Mouse (Mus musculus): Measurements from ENCODE around the gene Fnbp1. TPM values are rescaled to one million over a fixed set of nuclear protein-coding genes. Genes with fewer than 3 reads are reported as not detected.

Gene Fnbp1
- polyA plus RNA-seq, 1 experiment from 2014 or later = 33.2 TPM

DNA sequence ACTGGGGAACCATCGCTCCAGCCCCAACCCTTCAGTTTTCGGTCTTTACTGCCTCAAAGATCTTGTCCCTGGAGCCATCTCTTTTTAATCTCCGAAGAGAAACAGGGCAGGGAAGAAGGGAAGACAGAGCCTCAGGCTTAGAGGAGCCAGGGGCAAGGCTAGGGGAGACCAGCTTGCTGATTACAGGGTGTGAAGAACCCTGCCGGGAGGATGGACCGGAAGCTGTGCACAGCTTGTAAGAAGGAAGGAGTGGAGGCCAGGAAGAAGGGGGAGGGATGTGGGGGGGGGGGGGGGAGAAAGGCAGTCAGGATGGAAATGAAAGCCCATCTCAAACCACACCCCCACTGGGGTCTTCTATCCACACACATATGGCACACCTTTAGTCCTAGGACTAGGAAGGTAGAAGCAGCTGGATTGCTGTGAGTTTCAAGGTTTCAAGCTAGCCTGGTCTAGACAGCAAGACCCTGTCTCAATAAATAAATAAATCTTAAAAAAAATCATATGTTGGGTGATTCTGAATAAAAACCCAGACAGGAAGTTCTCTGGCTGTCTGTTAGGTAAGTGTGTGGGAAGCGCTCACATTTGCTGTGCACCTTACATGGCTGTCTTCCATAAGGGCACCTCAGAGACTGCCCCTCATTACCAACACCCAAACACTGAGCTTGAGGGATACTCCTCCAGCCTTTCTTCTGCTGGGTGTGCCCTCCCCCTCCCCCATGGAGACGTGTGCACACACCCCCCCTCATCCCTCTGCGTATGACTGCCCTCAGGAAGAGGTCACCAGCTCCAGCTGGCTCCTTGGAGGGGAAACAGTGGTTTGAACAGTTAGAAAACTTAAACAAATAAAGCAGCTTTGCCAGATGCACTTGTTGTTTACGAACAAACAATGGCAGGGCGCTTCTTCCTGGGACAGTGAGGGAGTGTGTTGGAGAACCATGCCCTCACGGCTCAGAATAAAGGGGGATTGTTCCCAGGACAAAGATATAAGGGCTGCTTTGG is 53.8 kb downstream of the Fnbp1 start:
- no peak for ATAC-seq
- no peak overlapping the region for H3K9ac ChIP-seq (ENCODE audit: low read depth, low read length)
- H3K27ac ChIP-seq (ENCODE audit: low read length) = no peak overlapping the region

DNA sequence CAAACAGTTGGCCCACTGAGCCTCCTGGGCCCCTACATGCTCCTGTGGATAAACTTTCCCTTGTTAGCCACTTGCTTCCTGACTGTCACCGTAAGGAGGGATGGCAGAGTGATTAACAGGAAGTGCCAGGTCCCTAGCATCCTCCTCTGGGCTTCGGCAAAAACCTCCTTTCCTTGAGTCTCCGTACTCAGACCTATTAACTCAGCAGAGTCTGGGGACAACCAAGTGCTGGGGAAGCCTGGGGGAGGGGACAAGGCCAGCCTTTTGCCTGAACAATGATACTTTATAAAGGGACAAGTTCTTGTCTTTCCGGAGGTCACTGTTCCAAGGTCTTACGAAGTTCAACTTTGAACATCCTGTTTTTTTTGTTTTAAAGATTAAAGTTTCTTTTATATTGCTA is 54.7 kb downstream of the Fnbp1 start:
- no peak for ATAC-seq
- Histone ChIP-seq H3K27ac (ENCODE audit: low read length) (no peak overlapping the region), H3K4me3 (ENCODE audit: low read depth, low read length) (no peak overlapping the region), H3K4me1 (ENCODE audit: control insufficient read depth, insufficient read depth, low read length) (no peaks in the 10 kb centered on the region; the same call in 1 of the 2 replicates), H3K9ac (ENCODE audit: low read depth, low read length) (no peak overlapping the region), H3K27me3 (ENCODE audit: control insufficient read depth, insufficient read depth, low read depth, low read length) (no peaks in the 10 kb centered on the region), H3K36me3 (ENCODE audit: control insufficient read depth, insufficient read depth, low read length) (peaks cover 3% of the 10 kb centered on the region; the same call in 1 of the 2 replicates), H3K9me3 (replicated peaks; ENCODE audit: control insufficient read depth, low read length, poor library complexity, severe bottlenecking) (no peaks in the 10 kb centered on the region), H3K4me2 (ENCODE audit: low read length) (no peak overlapping the region)
- WGBS = 58% methylated on average over 5 of the region's 5 CpGs

More for the DNA sequence above, 53.8 kb downstream of the Fnbp1 start:
- Histone ChIP-seq H3K36me3 (ENCODE audit: control insufficient read depth, insufficient read depth, low read length) (0 out of 2 replicates have a peak, but pooled peaks cover 3% of the 10 kb centered on the region), H3K27me3 (ENCODE audit: control insufficient read depth, insufficient read depth, low read depth, low read length) (no peaks in the 10 kb centered on the region), H3K4me2 (ENCODE audit: low read length) (no peak overlapping the region), H3K4me3 (ENCODE audit: low read depth, low read length) (no peak overlapping the region), H3K9me3 (replicated peaks; ENCODE audit: control insufficient read depth, low read length, poor library complexity, severe bottlenecking) (no peaks in the 10 kb centered on the region), H3K4me1 (ENCODE audit: control insufficient read depth, insufficient read depth, low read length) (no peaks in the 10 kb centered on the region; the same call in 1 of the 2 replicates)
- 29% methylated on average over 11 of the region's 11 CpGs for whole genome bisulfite sequencing

DNA sequence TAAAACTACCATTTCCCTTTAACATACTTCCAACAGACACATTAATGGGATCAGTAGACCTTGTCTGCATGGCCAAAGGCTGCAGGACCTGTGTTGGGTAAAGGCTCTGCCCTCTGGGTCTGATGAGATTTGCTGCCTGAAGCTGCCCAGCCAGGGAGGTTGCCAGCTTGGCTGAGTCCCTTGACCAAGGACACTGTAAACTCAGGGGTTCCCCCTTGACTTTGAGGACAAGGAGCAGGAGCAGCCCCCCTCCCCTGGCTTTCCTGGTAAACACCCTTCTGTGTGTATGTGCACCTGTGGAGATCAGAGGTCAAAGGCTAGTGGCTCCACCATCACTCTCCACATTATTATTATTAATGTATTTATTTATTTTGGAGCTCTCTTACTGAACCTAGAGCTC is 55.3 kb downstream of the Fnbp1 start:
- H3K27me3 ChIP-seq (ENCODE audit: control insufficient read depth, insufficient read depth, low read depth, low read length) = no peaks in the 10 kb centered on the region
- no peak overlapping the region for H3K9ac ChIP-seq (ENCODE audit: low read depth, low read length)
- H3K4me3 ChIP-seq (ENCODE audit: low read depth, low read length) = no peak overlapping the region
- no peak overlapping the region for H3K27ac ChIP-seq (ENCODE audit: low read length)
- H3K4me2 ChIP-seq (ENCODE audit: low read length) = no peak overlapping the region
- H3K4me1 ChIP-seq (ENCODE audit: control insufficient read depth, insufficient read depth, low read length) = no peaks in the 10 kb centered on the region; the same call in 1 of the 2 replicates
- no peak for ATAC-seq
- no peaks in the 10 kb centered on the region for H3K9me3 ChIP-seq (replicated peaks; ENCODE audit: control insufficient read depth, low read length, poor library complexity, severe bottlenecking)
- peaks cover 3% of the 10 kb centered on the region; the same call in 1 of the 2 replicates for H3K36me3 ChIP-seq (ENCODE audit: control insufficient read depth, insufficient read depth, low read length)

DNA sequence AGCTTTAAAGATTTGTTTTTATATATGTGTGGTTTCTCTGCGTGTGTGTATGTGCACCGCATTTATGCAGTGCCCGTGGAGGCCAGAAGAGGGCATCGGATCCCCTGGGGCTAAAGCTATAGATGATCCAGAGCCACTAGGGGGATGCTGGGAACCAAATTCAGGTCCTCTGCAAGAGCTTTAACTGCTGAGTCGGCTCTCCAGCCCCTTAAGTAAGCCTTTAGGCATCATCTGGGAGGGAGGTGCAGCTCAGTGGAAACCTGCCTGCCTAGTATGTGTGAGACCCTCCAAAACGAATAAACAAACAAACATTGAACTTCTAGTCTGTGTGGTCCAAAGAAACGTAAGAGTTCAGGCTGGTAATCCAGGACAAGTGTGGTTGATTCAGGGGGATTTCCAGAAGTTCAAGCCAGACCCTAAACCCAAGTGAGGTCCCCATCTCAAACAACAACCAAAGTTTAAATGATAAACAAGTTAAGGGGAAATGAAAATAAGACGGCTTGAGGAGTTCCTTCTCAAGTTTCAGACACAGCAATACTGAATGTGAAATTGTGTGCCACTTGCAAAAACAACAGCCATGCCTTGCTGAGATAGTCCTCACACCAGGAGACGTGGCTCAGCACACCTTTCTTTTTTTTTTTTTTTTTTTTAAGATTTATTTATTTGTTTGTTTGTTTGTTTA is 57.5 kb downstream of the Fnbp1 start:
- Histone ChIP-seq H3K27ac (ENCODE audit: low read length) (no peak overlapping the region), H3K4me3 (ENCODE audit: low read depth, low read length) (no peak overlapping the region), H3K36me3 (ENCODE audit: control insufficient read depth, insufficient read depth, low read length) (peaks cover 3% of the 10 kb centered on the region; the same call in 1 of the 2 replicates), H3K4me1 (ENCODE audit: control insufficient read depth, insufficient read depth, low read length) (no peaks in the 10 kb centered on the region; the same call in 1 of the 2 replicates), H3K27me3 (ENCODE audit: control insufficient read depth, insufficient read depth, low read depth, low read length) (no peaks in the 10 kb centered on the region), H3K9ac (ENCODE audit: low read depth, low read length) (no peak overlapping the region), H3K9me3 (replicated peaks; ENCODE audit: control insufficient read depth, low read length, poor library complexity, severe bottlenecking) (no peaks in the 10 kb centered on the region), H3K4me2 (ENCODE audit: low read length) (no peak overlapping the region)
- 97% methylated on average over 9 of the region's 9 CpGs for WGBS
- ATAC-seq = no peak

DNA sequence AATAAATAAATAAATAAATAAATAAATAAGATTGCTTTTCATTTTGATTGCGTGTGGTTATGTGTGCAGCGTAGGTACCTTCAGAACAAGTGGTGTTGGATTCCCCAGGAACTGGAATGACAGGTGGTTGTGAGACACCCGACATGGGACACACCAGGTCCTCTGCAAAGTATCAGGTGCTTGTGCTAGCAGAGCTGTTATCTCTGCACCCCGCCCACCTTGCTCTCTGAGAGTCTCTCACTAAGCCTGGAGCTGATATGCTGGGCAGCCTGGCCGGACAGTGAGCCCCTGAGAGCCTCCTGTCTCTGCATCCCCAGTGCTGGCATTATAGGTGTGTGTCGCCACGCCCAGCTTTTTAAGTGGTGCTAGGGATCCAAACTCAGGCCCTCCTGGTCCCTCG is 58.4 kb downstream of the Fnbp1 start:
- ATAC-seq = no peak

DNA sequence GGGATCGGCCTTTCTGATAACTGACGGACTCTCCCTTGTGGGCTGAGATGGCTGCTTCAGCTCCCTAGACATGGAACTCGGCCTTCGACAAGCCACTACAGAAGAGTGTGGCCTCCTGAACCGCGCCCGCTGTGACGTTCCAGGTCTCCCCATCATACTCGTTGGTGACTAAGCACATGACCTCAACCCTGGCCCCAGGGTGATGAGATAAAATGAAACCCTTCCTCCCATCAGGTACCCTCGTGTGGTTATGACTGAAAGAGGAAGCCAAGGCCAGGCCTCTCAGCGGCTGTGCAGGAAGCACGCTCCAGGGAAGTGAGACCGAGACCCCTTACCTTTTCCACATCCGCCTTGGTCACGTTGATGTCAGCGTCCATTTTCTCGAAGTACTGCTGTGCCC is 59.2 kb downstream of the Fnbp1 start:
- H3K4me1 ChIP-seq (ENCODE audit: control insufficient read depth, insufficient read depth, low read length) = no peaks in the 10 kb centered on the region
- 94% methylated on average over 17 of the region's 17 CpGs for WGBS
- ATAC-seq = no peak

More for the DNA sequence above, 58.4 kb downstream of the Fnbp1 start:
- H3K36me3 ChIP-seq (ENCODE audit: control insufficient read depth, insufficient read depth, low read length) = peaks cover 3% of the 10 kb centered on the region; the same call in 1 of the 2 replicates
- WGBS = 97% methylated on average over 8 of the region's 8 CpGs
- H3K4me1 ChIP-seq (ENCODE audit: control insufficient read depth, insufficient read depth, low read length) = no peaks in the 10 kb centered on the region; the same call in 1 of the 2 replicates
- H3K4me3 ChIP-seq (ENCODE audit: low read depth, low read length) = no peak overlapping the region
- no peaks in the 10 kb centered on the region for H3K9me3 ChIP-seq (replicated peaks; ENCODE audit: control insufficient read depth, low read length, poor library complexity, severe bottlenecking)
- no peak overlapping the region for H3K4me2 ChIP-seq (ENCODE audit: low read length)
- no peaks in the 10 kb centered on the region for H3K27me3 ChIP-seq (ENCODE audit: control insufficient read depth, insufficient read depth, low read depth, low read length)
- no peak overlapping the region for H3K9ac ChIP-seq (ENCODE audit: low read depth, low read length)
- no peak overlapping the region for H3K27ac ChIP-seq (ENCODE audit: low read length)

DNA sequence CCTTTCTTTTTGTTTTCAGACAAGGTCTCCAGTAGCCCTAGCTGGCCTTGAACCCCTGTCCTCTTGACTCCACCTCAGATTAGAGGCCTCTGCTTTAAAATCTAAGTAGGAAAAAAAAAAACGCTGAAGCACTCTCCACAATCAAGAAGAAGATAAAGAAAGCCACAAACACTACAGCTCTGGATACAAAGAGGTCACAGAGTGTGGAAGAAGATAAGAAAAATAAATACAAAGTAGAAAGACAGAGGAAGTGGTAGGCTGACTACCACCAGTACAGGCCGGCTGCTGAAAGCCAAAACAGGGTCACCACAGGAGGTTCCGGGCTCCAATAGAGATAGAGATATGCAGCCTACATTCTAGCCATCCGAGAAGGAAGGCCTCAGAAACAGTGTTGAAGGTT is 60.5 kb downstream of the Fnbp1 start:
- no peak for ATAC-seq
- Histone ChIP-seq H3K4me2 (ENCODE audit: low read length) (no peak overlapping the region), H3K4me1 (ENCODE audit: control insufficient read depth, insufficient read depth, low read length) (no peaks in the 10 kb centered on the region), H3K9ac (ENCODE audit: low read depth, low read length) (no peak overlapping the region), H3K27ac (ENCODE audit: low read length) (no peak overlapping the region), H3K4me3 (ENCODE audit: low read depth, low read length) (no peak overlapping the region), H3K36me3 (ENCODE audit: control insufficient read depth, insufficient read depth, low read length) (peaks cover 3% of the 10 kb centered on the region; the same call in 1 of the 2 replicates), H3K27me3 (ENCODE audit: control insufficient read depth, insufficient read depth, low read depth, low read length) (no peaks in the 10 kb centered on the region), H3K9me3 (replicated peaks; ENCODE audit: control insufficient read depth, low read length, poor library complexity, severe bottlenecking) (no peaks in the 10 kb centered on the region)
- WGBS = 68% methylated on average over 4 of the region's 4 CpGs

More for the DNA sequence above, 59.2 kb downstream of the Fnbp1 start:
- no peak overlapping the region for H3K4me2 ChIP-seq (ENCODE audit: low read length)
- H3K4me3 ChIP-seq (ENCODE audit: low read depth, low read length) = no peak overlapping the region
- H3K9me3 ChIP-seq (replicated peaks; ENCODE audit: control insufficient read depth, low read length, poor library complexity, severe bottlenecking) = no peaks in the 10 kb centered on the region
- H3K27ac ChIP-seq (ENCODE audit: low read length) = no peak overlapping the region
- H3K36me3 ChIP-seq (ENCODE audit: control insufficient read depth, insufficient read depth, low read length) = peaks cover 3% of the 10 kb centered on the region; the same call in 1 of the 2 replicates
- no peak overlapping the region for H3K9ac ChIP-seq (ENCODE audit: low read depth, low read length)
- H3K27me3 ChIP-seq (ENCODE audit: control insufficient read depth, insufficient read depth, low read depth, low read length) = no peaks in the 10 kb centered on the region

DNA sequence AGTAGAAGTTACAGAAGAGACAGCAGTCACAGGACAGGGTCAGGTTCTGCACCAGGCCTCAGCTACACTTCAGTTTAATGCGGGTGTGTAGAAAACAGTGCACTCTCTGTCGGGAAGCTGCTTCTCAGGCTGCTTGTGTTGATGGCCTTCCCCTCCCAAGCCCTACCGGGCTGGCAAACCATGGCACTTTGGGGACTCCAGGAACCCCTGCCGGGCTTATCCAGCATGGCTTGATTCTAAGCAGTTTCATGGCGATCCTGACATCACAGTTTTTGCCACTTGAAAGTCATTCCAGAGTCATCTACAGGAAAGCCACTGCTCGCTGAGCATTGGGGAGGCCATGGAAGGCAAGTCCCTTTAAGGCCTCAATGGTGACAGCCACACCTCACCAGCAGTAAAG is 62.7 kb downstream of the Fnbp1 start:
- Histone ChIP-seq H3K9me3 (replicated peaks; ENCODE audit: control insufficient read depth, low read length, poor library complexity, severe bottlenecking) (no peaks in the 10 kb centered on the region), H3K4me2 (ENCODE audit: low read length) (no peak overlapping the region), H3K36me3 (ENCODE audit: control insufficient read depth, insufficient read depth, low read length) (no peaks in the 10 kb centered on the region; the same call in 1 of the 2 replicates), H3K9ac (ENCODE audit: low read depth, low read length) (no peak overlapping the region), H3K4me1 (ENCODE audit: control insufficient read depth, insufficient read depth, low read length) (no peaks in the 10 kb centered on the region), H3K4me3 (ENCODE audit: low read depth, low read length) (no peak overlapping the region), H3K27me3 (ENCODE audit: control insufficient read depth, insufficient read depth, low read depth, low read length) (no peaks in the 10 kb centered on the region), H3K27ac (ENCODE audit: low read length) (no peak overlapping the region)
- ATAC-seq = no peak
- WGBS = 69% methylated on average over 6 of the region's 6 CpGs
